Mouse (Mus musculus): Measurements from ENCODE around the gene Ebf1. TPM values are rescaled to one million over a fixed set of nuclear protein-coding genes. Genes with fewer than 3 reads are reported as not detected.

Ebf1 gene
- polyA plus RNA-seq, 1 experiment, result 2.8 TPM

- WGBS, result 2% methylated on average over 55 of the region's 55 CpGs
- DNase-seq (ENCODE audit: low read depth, low spot score), result no peak
Observed at GRCm38 (mm10) chr11:44617734-44618586, 843 bp downstream of the Ebf1 start.

GRCm38 (mm10) chr11:44619131-44619886, 2.2 kb downstream of the Ebf1 start:
- no peak for DNase-seq (ENCODE audit: low read depth, low spot score)
- 7% methylated on average over 15 of the region's 15 CpGs for WGBS

GRCm38 (mm10) chr11:44619887-44620693, 3.0 kb downstream of the Ebf1 start:
- 13% methylated on average over 41 of the region's 41 CpGs for WGBS

GRCm38 (mm10) chr11:44620694-44621446, 3.8 kb downstream of the Ebf1 start:
- no peak for DNase-seq (ENCODE audit: low read depth, low spot score)
- WGBS, result 37% methylated on average over 18 of the region's 19 CpGs

More at GRCm38 (mm10) chr11:44619887-44620693, 3.0 kb downstream of the Ebf1 start:
- no peak for DNase-seq (ENCODE audit: low read depth, low spot score)

GRCm38 (mm10) chr11:44621615-44622014, 4.5 kb downstream of the Ebf1 start:
- no peak for DNase-seq (ENCODE audit: low read depth, low spot score)
- WGBS, result 50% methylated on average over 10 of the region's 10 CpGs

GRCm38 (mm10) chr11:44622023-44622731, 5.1 kb downstream of the Ebf1 start:
- no peak for DNase-seq (ENCODE audit: low read depth, low spot score)
- 48% methylated on average over 11 of the region's 11 CpGs for WGBS

- DNase-seq (ENCODE audit: low read depth, low spot score), result no peak
Observed at GRCm38 (mm10) chr11:44624564-44624963, 7.4 kb downstream of the Ebf1 start.

GRCm38 (mm10) chr11:44626065-44626464, 8.9 kb downstream of the Ebf1 start:
- WGBS, result 60% methylated on average over 10 of the region's 10 CpGs
- DNase-seq (ENCODE audit: low read depth, low spot score), result no peak

More at GRCm38 (mm10) chr11:44624564-44624963, 7.4 kb downstream of the Ebf1 start:
- WGBS, result 48% methylated on average over 5 of the region's 5 CpGs

- DNase-seq (ENCODE audit: low read depth, low spot score), result no peak
- WGBS, result 49% methylated on average over 4 of the region's 4 CpGs
Observed at GRCm38 (mm10) chr11:44628412-44628811, 11.3 kb downstream of the Ebf1 start.

- DNase-seq (ENCODE audit: low read depth, low spot score), result no peak
- 74% methylated on average over 15 of the region's 15 CpGs for WGBS
Observed at GRCm38 (mm10) chr11:44632064-44632968, 15.2 kb downstream of the Ebf1 start.

- WGBS, result 78% methylated on average over 2 of the region's 2 CpGs
- DNase-seq (ENCODE audit: low read depth, low spot score), result no peak
Observed at GRCm38 (mm10) chr11:44633001-44633693, 16.0 kb downstream of the Ebf1 start.

- DNase-seq (ENCODE audit: low read depth, low spot score), result no peak
- 81% methylated on average over 6 of the region's 6 CpGs for WGBS
Observed at GRCm38 (mm10) chr11:44634552-44635193, 17.6 kb downstream of the Ebf1 start.

- no peak for DNase-seq (ENCODE audit: low read depth, low spot score)
- 44% methylated on average over 1 of the region's 1 CpGs for WGBS
Observed at GRCm38 (mm10) chr11:44636241-44636640, 19.1 kb downstream of the Ebf1 start.

- 25% methylated on average over 4 of the region's 4 CpGs for WGBS
- no peak for DNase-seq (ENCODE audit: low read depth, low spot score)
Observed at GRCm38 (mm10) chr11:44638193-44638754, 21.2 kb downstream of the Ebf1 start.

GRCm38 (mm10) chr11:44641496-44641895, 24.4 kb downstream of the Ebf1 start:
- 43% methylated on average over 2 of the region's 2 CpGs for WGBS
- no peak for DNase-seq (ENCODE audit: low read depth, low spot score)

GRCm38 (mm10) chr11:44654340-44655019, 37.4 kb downstream of the Ebf1 start:
- 72% methylated on average over 8 of the region's 8 CpGs for WGBS
- DNase-seq (ENCODE audit: low read depth, low spot score), result no peak

All from large intestine, adult 2 months (tissue).